Mouse (Mus musculus) cerebellum, adult 11 months (tissue): Measurements from ENCODE around the gene Tefm.
A peak's percentile ranks its signal among the peaks of the same experiment; 100 is the strongest.
"Not testable (repeated sequence)": the region's sequence is repeated elsewhere in the genome, so short reads cannot be mapped to it uniquely, and the experiment has no call there.

Experiments
- DNase-seq: peaks from one replicate; pipeline ENCODE4 v3.0.0; 2022

Tefm gene

DNA sequence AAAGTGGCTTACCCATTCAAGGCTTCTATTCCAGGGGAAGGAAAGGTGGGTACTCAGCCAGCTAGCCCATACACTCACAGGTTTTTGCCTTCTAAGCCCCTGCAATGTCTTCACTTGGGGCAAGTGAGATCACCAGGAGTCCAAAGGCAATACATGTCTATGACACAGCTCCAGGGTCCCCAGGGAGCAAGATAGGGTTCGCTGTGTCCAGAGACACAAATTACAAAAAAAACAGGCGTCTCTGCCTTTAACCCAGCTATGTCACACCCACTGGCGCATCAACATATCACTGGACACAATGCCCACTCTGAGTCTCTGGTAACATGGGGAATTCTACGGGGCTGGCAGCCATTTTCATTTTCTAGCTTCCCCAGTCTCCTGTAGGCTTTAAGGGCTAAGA is 14.0 kb upstream of the Tefm start:
- no peak for DNase-seq

DNA sequence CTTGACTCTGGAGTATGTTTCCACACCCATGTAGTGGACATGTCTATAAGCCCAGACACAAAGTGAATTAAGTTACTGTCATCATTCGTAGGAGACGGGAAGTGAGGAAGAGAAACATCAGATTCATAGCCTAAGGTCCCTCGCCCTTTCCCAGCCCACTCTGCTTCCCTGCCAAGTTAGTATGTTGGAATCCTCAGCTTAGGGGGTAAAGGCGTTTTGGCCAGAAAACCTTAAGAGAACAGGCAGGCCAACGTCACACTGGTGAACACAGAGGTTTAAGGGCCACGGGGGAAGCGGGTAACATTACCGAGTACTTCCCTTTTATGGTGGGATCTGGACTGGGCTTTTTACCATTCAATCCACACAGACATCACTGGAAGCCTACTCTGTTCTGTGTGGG is 13.6 kb upstream of the Tefm start:
- DNase-seq = no peak

DNA sequence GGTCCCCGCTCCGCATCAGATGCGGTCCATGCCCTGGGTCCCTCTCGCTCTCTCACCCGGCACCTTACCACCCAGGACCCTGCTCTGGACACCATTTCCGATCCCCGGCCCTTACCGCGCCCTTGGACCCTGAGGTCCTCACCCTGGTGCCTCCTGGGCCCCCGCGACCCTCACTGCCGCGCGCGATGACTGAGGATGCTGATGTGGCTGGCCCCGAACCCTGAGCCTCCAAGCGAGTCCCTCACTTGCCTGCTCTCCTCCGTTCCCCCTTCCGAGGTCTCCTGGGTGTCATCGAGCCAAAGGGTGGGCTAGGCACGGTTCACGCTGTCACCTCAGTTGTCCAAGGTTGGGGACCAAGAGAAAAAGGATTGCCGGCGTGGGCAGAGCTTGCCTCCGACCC is 12.5 kb upstream of the Tefm start:
- no peak for DNase-seq

DNA sequence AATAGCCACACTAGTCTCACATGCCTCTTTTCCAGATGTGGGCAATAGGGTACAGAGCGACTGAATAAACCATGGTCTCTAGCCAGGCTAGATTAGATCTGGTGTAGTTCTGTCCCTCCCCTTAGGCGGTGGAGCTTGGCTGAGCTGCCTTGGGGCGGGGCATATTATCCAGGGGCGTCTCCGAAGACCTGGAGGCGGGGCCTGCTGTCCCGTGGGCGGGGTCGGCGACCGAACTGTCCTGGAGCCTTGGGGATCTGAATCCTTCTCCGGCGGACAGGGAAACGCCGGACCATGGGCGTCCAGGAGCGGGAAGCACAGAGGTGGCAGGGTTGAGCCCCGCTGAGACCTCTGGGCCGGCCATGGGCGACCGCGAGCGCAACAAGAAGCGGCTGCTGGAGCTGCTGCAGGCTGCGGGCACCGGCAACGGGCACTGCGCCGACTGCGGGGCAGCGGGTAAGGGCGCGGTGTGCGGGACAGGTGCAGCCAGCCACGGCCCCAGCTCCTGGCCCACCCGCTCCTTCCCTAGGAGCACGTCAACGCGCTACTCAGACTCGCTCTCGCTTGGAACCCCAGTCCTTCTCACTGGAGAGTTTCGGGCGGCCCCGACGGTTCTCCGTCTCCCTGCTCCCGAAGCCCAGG is 12.0 kb upstream of the Tefm start, which contains the start of gene Adap2:
Gene Adap2, plus strand, starts transcription at position 249 of the 639 bp plus-strand sequence.
- peak; percentile 22 for DNase-seq

DNA sequence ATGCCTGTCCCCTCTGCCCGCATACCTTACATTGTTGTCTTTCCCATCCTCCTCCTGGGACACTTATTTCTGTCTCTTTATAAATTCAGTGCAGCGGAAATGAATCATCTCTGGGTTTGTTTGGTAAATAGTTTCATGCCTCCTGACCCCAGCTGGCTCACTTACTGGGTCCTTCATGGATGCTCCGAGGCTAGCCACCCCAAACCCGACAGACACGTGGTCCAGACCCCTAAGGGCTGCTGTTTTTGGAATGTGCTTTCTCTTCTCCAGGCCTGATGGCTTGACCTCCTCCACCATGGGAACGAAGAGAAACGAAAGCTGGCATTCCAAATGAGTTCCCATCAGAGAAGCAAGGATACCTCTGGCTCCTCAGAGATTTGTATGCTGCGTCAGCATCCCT is 10.4 kb upstream of the Tefm start:
- no peak for DNase-seq

DNA sequence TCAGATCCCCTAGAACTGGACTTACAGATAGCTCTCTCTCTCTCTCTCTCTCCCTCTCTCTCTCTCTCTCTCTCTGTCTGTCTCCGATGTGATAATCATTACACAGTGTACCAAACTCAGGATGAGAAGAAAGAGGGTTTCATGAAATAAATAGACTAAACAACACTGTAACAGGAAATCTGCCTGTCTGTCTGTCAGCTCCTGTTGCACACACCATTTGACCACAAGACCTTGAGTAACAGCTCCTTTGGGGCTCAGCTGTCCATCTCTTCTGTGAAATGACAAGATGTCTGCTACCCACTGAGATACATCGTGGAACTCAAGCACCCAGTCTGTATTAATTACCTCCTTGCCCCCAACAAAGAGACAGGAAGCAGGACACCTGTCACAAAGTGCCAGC is 9.6 kb upstream of the Tefm start:
- no peak for DNase-seq

DNA sequence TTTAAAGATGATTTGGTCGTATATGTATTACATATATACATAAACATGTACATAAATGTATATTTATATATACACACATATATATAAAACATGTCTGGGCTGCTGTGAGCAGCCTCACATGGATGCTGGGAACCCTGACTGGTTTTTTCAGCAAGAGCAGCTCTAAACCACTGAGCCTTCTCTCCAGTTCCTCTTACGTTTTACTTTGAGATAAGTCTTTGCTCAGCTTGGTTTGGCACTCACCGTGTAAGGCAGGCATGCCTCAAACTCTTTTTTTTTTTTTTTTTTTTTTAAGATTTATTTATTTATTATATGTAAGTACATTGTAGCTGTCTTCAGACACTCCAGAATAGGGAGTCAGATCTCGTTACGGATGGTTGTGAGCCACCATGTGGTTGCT is 8.6 kb upstream of the Tefm start:
- no peak for DNase-seq

DNA sequence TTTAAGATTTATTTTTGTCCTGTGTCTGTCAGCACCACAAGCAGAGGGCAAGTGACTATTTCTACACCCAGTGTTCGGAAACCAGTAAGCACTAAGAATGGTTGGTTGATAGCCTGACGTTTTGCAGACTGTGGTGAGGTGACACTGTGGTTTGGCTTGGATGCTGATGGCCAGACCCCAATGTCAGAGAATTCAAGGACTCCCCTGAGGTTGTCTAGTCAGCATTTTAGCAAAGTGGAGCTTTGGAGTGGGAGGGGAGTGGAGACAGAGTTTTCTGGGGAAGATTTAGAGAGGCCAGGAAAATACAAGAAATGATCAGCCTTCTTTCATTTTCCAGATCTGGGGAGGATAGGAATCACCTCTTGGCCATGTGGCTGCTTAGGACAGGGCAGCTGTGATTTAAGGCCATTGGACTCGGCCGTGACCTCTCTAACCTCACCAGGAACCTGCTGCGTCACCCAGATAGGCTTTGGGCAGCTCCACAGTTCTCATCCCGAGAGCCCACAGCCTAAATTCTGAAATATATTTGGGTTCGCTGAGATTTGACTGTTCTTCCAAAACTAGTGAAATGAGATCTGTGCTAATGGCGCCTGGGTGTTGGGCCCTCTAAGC is 7.5 kb upstream of the Tefm start:
- no peak for DNase-seq

DNA sequence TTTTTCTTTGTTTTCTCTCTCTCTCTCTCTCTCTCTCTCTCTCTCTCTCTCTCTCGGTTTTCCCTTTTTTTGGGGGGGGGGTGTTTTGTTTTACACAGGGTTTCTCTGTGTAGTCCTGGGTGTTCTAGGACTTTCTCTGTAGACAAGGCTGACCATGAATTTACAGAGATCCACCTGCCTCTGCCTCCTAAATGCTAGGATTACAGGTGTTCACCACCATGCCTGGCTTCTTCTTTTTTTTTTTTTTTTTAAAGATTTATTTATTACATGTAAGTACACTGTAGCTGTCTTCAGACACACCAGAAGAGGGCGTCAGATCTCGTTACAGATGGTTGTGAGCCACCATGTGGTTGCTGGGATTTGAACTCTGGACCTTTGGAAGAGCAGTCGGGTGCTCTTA is 7.0 kb upstream of the Tefm start:
- not testable (repeated sequence) for DNase-seq

DNA sequence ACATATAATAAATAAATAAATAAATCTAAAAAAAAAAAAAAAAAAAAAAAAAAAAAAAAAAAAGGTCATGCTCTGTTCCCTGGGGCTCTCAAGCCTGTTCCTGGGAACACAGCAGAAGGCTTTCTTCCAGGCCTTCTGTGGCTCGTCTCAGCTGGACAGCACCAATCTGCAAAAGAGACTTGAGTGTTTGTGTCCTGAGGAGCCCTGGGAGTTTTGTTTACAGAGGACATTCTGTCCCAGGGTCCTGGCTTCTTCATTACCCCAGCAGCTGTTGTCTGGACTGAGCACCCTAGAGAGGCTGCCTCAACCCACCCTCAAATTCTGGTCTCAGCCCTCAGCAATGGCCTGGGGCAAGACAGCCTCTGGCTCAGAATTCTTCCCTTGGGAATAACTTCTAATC is 6.3 kb upstream of the Tefm start:
- no peak for DNase-seq

DNA sequence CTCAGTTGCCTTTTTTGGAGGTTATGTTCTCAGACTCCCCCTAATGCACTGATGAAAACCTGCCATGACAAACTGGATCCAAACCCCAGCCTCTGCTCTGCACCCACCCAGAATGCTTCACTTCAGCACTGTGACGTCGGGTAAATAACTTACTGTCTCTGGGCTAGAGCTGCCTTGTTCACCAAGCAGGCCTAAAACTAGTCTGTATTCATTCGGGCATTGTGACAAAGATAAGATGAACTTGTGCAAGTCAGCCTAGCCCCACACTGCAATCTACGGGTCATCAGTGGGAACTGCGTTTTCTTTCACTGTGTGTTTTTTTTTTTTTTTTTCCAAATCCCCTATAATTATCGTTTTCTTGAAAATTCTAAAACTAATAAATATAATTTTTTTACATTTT is 5.8 kb upstream of the Tefm start:
- no peak for DNase-seq

DNA sequence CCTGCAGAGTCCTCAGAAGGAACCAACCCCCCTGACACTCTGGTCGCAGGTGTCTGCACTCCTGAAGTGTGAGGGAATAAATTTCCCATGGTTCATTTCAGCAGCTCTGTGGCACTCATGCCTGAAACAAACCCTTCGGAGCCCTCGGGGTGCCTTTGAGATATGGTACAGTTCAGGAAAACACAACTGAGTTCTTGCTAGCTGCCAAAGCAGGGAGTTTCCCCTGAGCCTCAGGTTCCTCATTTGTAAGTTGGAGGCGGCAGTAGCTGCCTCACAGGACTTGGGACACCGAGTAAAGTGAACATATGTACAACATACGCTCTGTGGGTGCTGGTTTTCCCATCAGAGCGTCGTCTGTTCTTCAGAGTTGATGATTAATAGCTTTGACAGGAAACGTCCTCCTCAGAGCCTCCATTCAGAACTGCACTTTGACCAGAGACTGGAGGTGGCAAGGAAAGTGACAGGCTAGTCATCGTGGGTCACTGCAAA is 3.9 kb upstream of the Tefm start:
- DNase-seq = no peak

DNA sequence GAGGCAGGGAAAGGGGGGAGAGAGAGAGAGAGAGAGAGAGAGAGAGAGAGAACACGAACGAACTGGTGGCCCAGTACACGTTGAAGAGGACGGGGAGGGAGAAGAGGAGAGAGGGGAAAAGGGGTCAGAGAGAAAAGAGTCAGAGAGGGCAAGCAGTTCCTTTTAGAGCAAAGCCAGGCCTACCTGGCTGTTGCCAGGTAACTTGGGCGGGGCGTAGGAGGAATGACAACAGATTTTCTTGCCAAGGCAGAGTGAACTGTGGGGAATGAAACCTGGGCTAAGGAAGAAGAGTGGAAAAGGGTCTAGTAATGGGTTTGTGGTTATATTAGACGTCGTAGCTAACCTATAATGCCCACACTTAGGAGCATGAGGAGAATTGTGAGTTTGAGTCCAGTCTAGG is 897 bp upstream of the Tefm start:
- no peak for DNase-seq

DNA sequence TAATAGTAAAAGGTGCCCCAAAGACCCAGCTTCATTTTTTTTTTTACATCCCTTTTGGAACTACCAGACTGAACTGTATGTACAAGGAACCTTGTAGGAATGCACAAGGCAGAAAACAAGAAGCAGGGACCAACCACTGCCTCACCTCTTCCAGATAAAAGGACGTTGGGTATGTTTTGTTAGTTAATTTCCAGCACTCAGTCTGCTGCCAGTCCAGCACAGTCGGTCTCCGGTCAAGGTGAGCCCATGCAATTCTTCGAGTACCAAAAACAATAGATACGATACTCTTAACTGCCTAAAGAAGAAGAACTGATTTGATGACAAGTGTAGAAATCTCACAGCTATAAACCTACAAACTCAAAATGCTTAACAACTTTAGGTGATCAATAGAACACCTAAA is 4.2 kb downstream of the Tefm start:
- no peak for DNase-seq

DNA sequence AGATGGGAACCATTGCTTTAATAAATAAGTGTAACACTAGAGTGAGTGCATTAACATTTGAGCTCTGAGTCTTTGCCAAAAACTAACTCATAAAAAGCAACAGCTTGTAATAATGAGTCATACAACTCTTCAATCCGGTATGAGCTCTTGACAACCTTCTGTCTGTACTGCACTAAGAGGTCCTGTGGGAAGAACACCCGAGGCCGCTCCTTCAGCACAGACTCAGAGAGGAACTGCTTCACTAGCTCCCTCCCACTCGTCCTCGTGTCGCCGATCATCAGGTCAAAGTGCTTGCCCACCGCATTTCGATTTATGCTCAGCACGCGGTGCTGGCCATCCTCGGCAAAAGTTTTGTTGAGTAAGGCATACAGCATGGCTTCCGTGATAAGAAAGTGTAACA is 5.2 kb downstream of the Tefm start:
- DNase-seq = no peak

DNA sequence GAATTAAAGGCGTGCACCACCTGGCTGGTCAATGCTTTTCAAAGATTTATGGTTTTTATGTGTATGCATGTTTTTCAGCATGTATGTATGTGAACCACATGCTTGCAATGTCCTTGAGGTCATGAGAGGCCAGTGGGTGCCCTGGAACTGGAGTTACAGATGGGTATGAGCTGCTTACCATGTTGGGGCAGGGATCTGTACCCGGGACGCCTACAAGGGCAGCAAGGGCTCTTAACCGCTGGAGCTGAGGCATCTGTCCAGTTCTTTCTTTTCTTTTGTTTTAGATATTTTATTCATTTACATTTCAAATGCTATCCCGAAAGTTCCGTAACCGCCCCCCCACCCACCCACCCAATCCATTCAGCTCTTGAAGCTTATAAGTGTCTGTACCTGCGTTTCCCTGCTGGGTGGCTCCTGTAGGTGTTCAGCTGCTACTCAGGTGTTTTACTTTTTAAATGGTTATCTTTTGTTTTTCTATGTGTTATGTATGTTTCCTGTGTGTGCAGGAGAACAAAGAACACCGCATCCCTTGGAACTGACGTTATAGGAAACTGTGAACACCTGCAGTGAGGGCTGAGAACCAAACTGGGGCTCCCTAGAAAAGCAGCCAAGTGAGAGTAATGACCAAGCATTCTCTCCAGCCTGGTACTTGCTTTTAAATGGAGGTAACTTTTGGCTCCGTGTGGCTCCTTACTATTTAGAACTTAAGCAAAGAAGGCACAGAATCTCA is 5.9 kb downstream of the Tefm start:
- DNase-seq = no peak

DNA sequence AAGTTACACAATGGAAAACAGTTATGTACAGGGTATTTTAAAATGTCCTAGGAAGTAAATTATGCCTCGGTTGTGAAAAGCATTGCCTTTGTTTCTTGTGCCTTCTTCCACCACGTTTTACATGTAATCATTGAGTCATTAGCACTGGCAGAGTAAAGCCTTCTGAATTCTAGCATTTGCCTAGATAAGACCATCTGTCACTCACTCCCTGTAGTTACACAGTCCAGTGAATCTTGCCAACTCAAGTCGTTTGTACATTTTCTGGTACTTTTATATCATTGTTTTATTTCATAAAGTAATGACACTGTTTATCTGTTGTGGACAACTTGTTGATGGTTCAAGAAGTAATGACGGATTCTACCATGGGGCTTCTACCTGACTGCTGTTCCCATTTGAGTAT is 7.2 kb downstream of the Tefm start:
- DNase-seq = no peak

DNA sequence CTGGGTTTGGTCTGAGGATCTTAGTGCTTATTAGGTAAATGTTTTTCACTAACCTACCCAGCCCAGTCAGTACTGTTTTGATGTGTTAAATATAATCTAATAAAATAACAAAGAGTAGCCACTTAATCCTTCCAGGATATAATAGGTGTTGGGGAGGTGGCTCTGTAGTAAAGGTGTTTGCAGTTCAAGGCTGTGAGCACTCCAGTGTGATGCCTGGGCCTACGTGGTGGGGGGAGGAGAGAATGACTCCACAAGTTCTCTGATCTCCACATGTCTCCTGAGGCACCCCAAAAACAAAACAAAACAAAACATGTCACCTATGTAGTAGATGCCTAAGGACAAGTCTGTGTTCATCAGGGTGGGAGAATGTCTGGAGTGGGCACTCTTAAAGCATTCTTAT is 9.9 kb downstream of the Tefm start:
- no peak for DNase-seq

DNA sequence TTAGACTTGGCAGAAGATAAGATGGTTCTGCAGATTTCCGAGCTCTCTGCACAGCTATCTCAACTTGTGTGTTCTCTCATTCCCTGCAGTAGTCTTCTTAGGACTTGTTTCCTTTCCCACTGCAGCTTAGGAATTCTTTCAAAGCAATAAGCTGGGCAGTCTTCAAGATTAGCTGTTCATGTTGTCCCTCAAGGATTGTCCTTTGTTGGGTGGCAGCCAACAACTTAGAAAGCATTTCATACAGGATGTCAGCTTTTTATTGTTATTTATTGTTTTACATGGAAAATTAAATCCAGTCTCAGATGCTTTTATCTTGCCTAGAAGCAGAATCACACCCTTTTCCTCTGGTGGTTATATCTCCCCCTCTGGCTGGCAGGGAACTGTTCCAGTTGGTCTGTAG is 25.6 kb downstream of the Tefm start:
- no peak for DNase-seq

DNA sequence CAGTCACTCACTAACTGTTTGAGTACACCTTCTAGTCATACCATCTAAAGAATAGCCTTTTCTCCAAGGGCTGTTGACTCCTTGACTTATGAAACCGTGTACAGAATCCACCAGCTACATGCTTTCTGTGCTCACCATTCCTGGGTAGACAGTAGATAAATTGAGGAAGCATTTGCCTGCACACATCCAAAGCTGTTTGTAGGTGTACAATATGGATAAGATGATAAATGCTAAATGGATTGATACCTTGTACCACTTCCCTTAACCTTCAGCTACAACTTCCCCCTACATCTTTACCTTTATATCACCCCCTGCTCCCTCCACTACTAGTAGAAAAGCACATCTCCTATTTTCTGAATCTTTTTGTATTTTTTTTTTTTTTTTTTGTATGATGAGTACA is 37.6 kb downstream of the Tefm start:
- DNase-seq = no peak

DNA sequence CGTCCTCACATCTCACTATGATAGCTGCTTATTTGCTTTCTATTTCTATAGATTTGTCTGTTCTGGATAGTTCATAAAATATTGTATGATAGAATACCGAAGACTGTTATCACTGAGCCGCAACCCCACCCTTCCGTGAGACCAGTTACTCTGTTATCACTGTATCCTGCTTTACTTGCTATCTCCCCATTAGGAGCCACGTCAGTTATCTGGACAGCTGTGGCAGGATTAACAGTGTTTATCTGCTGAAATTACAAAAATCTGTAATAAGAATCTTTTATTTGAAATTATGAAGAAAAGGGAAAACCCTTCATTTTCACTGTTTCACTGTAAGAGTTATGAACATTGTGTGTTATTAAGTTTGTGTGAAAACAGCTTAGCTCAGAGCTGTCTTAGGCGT is 40.7 kb downstream of the Tefm start:
- no peak for DNase-seq

DNA sequence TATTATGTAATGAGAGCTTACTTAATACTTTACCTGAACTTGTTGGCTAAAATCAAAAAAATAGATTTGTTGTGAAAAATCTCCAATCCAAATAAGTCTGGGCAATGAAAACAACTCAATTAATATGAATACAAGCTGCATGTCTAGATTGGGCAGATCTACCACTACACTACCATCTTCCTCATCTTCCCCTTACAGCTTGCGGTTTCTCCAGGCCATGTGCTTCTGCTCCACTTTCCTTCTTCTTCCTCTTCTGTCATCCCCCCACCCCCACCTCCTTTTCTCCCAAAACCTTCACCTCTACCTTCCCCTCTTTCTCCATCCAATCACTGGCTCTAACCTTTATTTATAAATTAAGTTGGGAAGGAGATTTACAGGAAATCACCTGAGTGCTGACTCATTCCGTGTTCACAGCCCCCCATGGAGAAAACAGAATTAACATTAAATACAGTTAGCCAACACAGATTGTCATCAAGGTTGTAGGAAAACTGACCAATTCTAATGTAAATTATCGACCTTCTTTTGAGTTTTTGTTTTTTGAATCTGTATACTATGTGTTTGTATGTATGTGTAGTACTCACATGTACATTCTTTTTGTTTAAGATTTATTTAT is 43.4 kb downstream of the Tefm start:
- no peak for DNase-seq

DNA sequence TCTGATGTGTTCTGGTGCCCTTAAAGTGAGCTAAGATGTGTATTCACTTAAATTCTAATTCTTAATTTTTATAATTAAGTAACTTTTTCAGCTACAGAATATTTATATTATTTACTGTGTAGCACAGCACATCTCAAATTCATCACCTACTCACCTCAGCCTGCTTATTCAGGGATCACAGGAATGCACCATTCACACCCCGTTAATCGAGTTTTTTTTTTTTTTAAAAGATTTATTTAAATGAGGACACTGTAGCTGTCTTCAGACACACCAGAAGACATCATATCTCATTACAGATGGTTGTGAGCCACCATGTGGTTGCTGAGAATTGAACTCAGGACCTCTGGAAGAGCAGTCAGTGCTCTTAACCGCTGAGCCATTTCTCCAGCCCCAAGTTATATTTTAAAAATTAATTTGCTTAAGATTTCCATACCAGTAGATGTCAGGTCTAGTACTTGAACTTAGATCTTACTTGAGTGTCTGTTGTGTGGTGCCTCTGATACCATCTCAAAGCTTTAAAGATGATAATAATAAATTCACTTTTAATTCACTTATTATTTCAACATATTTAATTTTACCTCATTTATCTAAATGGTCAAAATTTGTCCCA is 51.3 kb downstream of the Tefm start:
- no peak for DNase-seq

DNA sequence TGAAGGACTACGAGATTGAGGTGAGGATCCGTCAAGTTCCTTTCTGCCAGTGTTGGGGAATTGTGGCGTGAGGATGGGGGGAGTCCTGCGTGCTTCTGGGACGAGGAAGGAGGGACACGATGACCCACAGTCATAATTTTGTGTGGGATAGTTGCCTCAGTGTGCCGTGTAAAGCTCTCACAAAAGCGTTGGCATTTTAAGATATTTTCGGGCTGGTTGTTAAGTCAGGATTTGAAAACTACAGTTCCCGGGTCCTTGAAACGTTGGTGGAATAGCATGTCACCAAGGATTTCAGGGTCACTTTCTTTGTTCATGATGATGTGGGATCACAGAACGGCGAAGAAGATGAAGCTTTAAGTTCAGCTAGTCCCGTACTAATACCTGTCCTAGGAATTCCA is 52.2 kb downstream of the Tefm start:
- no peak for DNase-seq
